Mouse (Mus musculus) hindbrain, embryonic 16.5 days (tissue): ENCODE data around the gene Olfr148. TPM values are rescaled to one million over a fixed set of nuclear protein-coding genes. Genes with fewer than 3 reads are reported as not detected.

Experiments used
- ATAC-seq: fragments of 200-750 bp; cut with Nextera tagmentation; 2 replicates; pipeline ENCODE4 v1.8.0; 2017; ENCODE audit warnings: moderate TSS enrichment, moderate library complexity
- H3K27ac ChIP-seq: fragments of 300-500 bp; sonication (generic); 2 replicates; pipeline ENCODE4 v1.5.1; 2014; ENCODE audit warnings: low read depth, mild to moderate bottlenecking, control low read depth, low read length, moderate library complexity
- H3K27me3 ChIP-seq: fragments of 300-500 bp; sonication (generic); replicated peaks from 2 replicates; pipeline ENCODE4 v1.6.1; 2014; ENCODE audit warnings: low read length; ENCODE audit not compliant: control insufficient read depth, insufficient read depth
- H3K36me3 ChIP-seq: fragments of 300-500 bp; sonication (generic); 2 replicates; pipeline ENCODE4 v1.6.1; 2014; ENCODE audit warnings: mild to moderate bottlenecking, low read length, moderate library complexity, mixed read lengths; ENCODE audit not compliant: control insufficient read depth, insufficient read depth
- H3K4me1 ChIP-seq: fragments of 300-500 bp; sonication (generic); 2 replicates; pipeline ENCODE4 v1.6.1; 2014; ENCODE audit warnings: low read depth, low read length; ENCODE audit not compliant: control insufficient read depth, insufficient read depth
- H3K4me2 ChIP-seq: fragments of 300-500 bp; sonication (generic); 2 replicates; pipeline ENCODE4 v1.6.1; 2014; ENCODE audit warnings: mild to moderate bottlenecking, low read length, control low read depth, moderate library complexity
- H3K4me3 ChIP-seq: fragments of 300-500 bp; sonication (generic); 2 replicates; pipeline ENCODE4 v1.5.1; 2014; ENCODE audit warnings: mild to moderate bottlenecking, low read length, control low read depth, moderate library complexity
- H3K9ac ChIP-seq: fragments of 300-500 bp; sonication (generic); 2 replicates; pipeline ENCODE4 v1.6.1; 2014; ENCODE audit warnings: low read depth, mild to moderate bottlenecking, control low read depth, low read length, moderate library complexity
- H3K9me3 ChIP-seq: fragments of 300-500 bp; sonication (generic); 2 replicates; pipeline ENCODE4 v1.6.1; 2014; ENCODE audit warnings: mild to moderate bottlenecking, low read length, moderate library complexity; ENCODE audit not compliant: control insufficient read depth
- WGBS: fragments of 180-500 bp; shearing (Covaris S2); extraction: QIAGEN DNeasy Blood & Tissue Kit; methylation state at CpG from one replicate; pipeline ENCODE4 v1.1.7; 2014; 5-methylcytosine and 5-hydroxymethylcytosine counted together
- polyA plus RNA-seq: library from polyadenylated mRNA; unstranded; fragments of >200 nt; fragmentation: Nextera tagmentation; extraction: Ambion mirVana; gene quantifications from 2 replicates; pipeline ENCODE4 v1.2.1, GENCODE M21; 2015

The Olfr148 gene
- not detected in 2 replicates for polyA plus RNA-seq

GRCm38 (mm10) chr9:39610355-39610754 is at the start of gene Olfr148:
Gene Olfr148, plus strand, starts transcription at chr9:39610655.
- Histone ChIP-seq H3K27ac (no peak within 1 kb of the TSS), H3K4me2 (no peak within 1 kb of the TSS), H3K27me3 (no peaks in the 10 kb centered on the region), H3K4me3 (no peak within 1 kb of the TSS), H3K4me1 (no peaks in the 10 kb centered on the region), H3K9ac (no peak within 1 kb of the TSS), H3K9me3 (no peaks in the 10 kb centered on the region), H3K36me3 (no peaks in the 10 kb centered on the region)
- ATAC-seq, result no peak
- WGBS, result 75% methylated on average over 3 of the region's 3 CpGs

GRCm38 (mm10) chr9:39575469-39575868 is 35.0 kb upstream of the Olfr148 start, which contains the start of gene Olfr959:
Gene Olfr959, minus strand, starts transcription at chr9:39575569.
- Histone ChIP-seq H3K9ac (no peak within 1 kb of the TSS), H3K4me2 (no peak within 1 kb of the TSS), H3K36me3 (no peaks in the 10 kb centered on the region), H3K9me3 (no peaks in the 10 kb centered on the region), H3K4me1 (no peaks in the 10 kb centered on the region), H3K27me3 (no peaks in the 10 kb centered on the region), H3K4me3 (no peak within 1 kb of the TSS), H3K27ac (no peak within 1 kb of the TSS)
- ATAC-seq, result no peak
- WGBS, result 78% methylated on average over 3 of the region's 3 CpGs

- Histone ChIP-seq H3K4me2 (no peak overlapping the region), H3K27ac (no peak overlapping the region), H3K27me3 (no peaks in the 10 kb centered on the region), H3K4me1 (no peaks in the 10 kb centered on the region), H3K36me3 (no peaks in the 10 kb centered on the region), H3K4me3 (no peak overlapping the region), H3K9me3 (no peaks in the 10 kb centered on the region), H3K9ac (no peak overlapping the region)
- 87% methylated on average over 5 of the region's 5 CpGs for WGBS
- no peak for ATAC-seq
These were observed 33.4 kb upstream of the Olfr148 start for GRCm38 (mm10) chr9:39577050-39577449.

- ATAC-seq, result peak; percentile 93
- H3K9ac ChIP-seq, result peak overlapping the region; percentile 65
- H3K4me3 ChIP-seq, result peak overlapping the region; percentile 50
- peak overlapping the region; percentile 61 for H3K4me2 ChIP-seq
- H3K9me3 ChIP-seq, result no peaks in the 10 kb centered on the region
- peak overlapping the region; percentile 78 for H3K27ac ChIP-seq
- H3K4me1 ChIP-seq, result no peaks in the 10 kb centered on the region; the same call in 1 of the 2 replicates
- H3K36me3 ChIP-seq, result peaks cover 6% of the 10 kb centered on the region
- H3K27me3 ChIP-seq, result no peaks in the 10 kb centered on the region
- under 1% methylated on average over 19 of the region's 19 CpGs for WGBS
These were observed 7.7 kb upstream of the Olfr148 start for GRCm38 (mm10) chr9:39602536-39603332.

- Histone ChIP-seq H3K27me3 (no peaks in the 10 kb centered on the region), H3K4me2 (peak overlapping the region; percentile 61), H3K9me3 (no peaks in the 10 kb centered on the region), H3K9ac (peak overlapping the region; percentile 65), H3K36me3 (peaks cover 4% of the 10 kb centered on the region; the same call in 1 of the 2 replicates), H3K27ac (peak overlapping the region; percentile 78), H3K4me1 (no peaks in the 10 kb centered on the region; the same call in 1 of the 2 replicates), H3K4me3 (peak overlapping the region; percentile 50)
- under 1% methylated on average over 9 of the region's 9 CpGs for WGBS
- ATAC-seq, result peak; percentile 81
These were observed 7.1 kb upstream of the Olfr148 start for GRCm38 (mm10) chr9:39603333-39603845.

GRCm38 (mm10) chr9:39603999-39604453 is 6.4 kb upstream of the Olfr148 start, which contains the start of gene AW551984:
Gene AW551984, minus strand, starts transcription at chr9:39604403.
- Histone ChIP-seq H3K4me1 (no peaks in the 10 kb centered on the region; the same call in 1 of the 2 replicates), H3K36me3 (peaks cover 4% of the 10 kb centered on the region; the same call in 1 of the 2 replicates), H3K27ac (peak within 1 kb of the TSS; percentile 78), H3K4me3 (peak within 1 kb of the TSS; percentile 50), H3K4me2 (peak within 1 kb of the TSS; percentile 61), H3K27me3 (no peaks in the 10 kb centered on the region), H3K9ac (peak within 1 kb of the TSS; percentile 65), H3K9me3 (no peaks in the 10 kb centered on the region)
- ATAC-seq, result peak; percentile 60
- 1% methylated on average over 8 of the region's 8 CpGs for WGBS

GRCm38 (mm10) chr9:39608497-39608896 is 2.0 kb upstream of the Olfr148 start:
- Histone ChIP-seq H3K36me3 (no peaks in the 10 kb centered on the region), H3K27me3 (no peaks in the 10 kb centered on the region), H3K4me2 (no peak overlapping the region), H3K9me3 (no peaks in the 10 kb centered on the region), H3K4me3 (no peak overlapping the region), H3K4me1 (no peaks in the 10 kb centered on the region; the same call in 1 of the 2 replicates), H3K27ac (no peak overlapping the region), H3K9ac (no peak overlapping the region)
- ATAC-seq, result no peak

GRCm38 (mm10) chr9:39611953-39612352 is 1.5 kb downstream of the Olfr148 start:
- Histone ChIP-seq H3K9me3 (no peaks in the 10 kb centered on the region), H3K9ac (no peak overlapping the region), H3K27ac (no peak overlapping the region), H3K4me1 (no peaks in the 10 kb centered on the region), H3K4me3 (no peak overlapping the region), H3K27me3 (no peaks in the 10 kb centered on the region), H3K4me2 (no peak overlapping the region), H3K36me3 (no peaks in the 10 kb centered on the region)
- ATAC-seq, result no peak
- WGBS, result 76% methylated on average over 1 of the region's 1 CpGs

- no peak within 1 kb of the TSS for H3K9ac ChIP-seq
- no peaks in the 10 kb centered on the region for H3K9me3 ChIP-seq
- H3K4me1 ChIP-seq, result no peaks in the 10 kb centered on the region
- H3K4me2 ChIP-seq, result no peak within 1 kb of the TSS
- ATAC-seq, result no peak
- H3K27ac ChIP-seq, result no peak within 1 kb of the TSS
- no peak within 1 kb of the TSS for H3K4me3 ChIP-seq
- H3K36me3 ChIP-seq, result no peaks in the 10 kb centered on the region
- 58% methylated on average over 1 of the region's 1 CpGs for WGBS
- no peaks in the 10 kb centered on the region for H3K27me3 ChIP-seq
These were observed 10.6 kb downstream of the Olfr148 start, which contains the start of gene Olfr960 for GRCm38 (mm10) chr9:39621073-39621472. Gene Olfr960, plus strand, starts transcription at chr9:39621373.
